Mouse (Mus musculus): ENCODE measurements around the gene Tmed2. TPM values are rescaled to one million over a fixed set of nuclear protein-coding genes. Genes with fewer than 3 reads are reported as not detected.
A peak's percentile ranks its signal among the peaks of the same experiment; 100 is the strongest.
"Not testable (repeated sequence)": the region's sequence is repeated elsewhere in the genome, so short reads cannot be mapped to it uniquely, and the experiment has no call there.

Tmed2 gene
- polyA plus RNA-seq (2015; fragmentation: Nextera tagmentation; extraction: Ambion mirVana) = 489 and 490 TPM in 2 replicates

- DNase-seq (ENCODE audit: low spot score) = peak; percentile 97
These were observed at the start of gene Tmed2 for GRCm38 (mm10) chr5:124540383-124540786. Tmed2 (plus strand) TSS chr5:124540695.

- DNase-seq (ENCODE audit: low spot score) = no peak
These were observed 48.8 kb upstream of the Tmed2 start for GRCm38 (mm10) chr5:124491732-124492131.

GRCm38 (mm10) chr5:124492618-124493017 is 47.9 kb upstream of the Tmed2 start:
- no peak for DNase-seq (ENCODE audit: low spot score)

GRCm38 (mm10) chr5:124493455-124493854 is 47.0 kb upstream of the Tmed2 start:
- no peak for DNase-seq (ENCODE audit: low spot score)

GRCm38 (mm10) chr5:124495547-124495946 is 44.9 kb upstream of the Tmed2 start:
- peak; percentile 79 for DNase-seq (ENCODE audit: low spot score)

GRCm38 (mm10) chr5:124496614-124497514 is 43.6 kb upstream of the Tmed2 start:
- DNase-seq (ENCODE audit: low spot score) = peak; percentile 69

GRCm38 (mm10) chr5:124498221-124498876 is 42.1 kb upstream of the Tmed2 start:
- no peak for DNase-seq (ENCODE audit: low spot score)

GRCm38 (mm10) chr5:124499001-124499400 is 41.5 kb upstream of the Tmed2 start:
- DNase-seq (ENCODE audit: low spot score) = no peak

- not testable (repeated sequence) for DNase-seq (ENCODE audit: low spot score)
These were observed 40.5 kb upstream of the Tmed2 start for GRCm38 (mm10) chr5:124500037-124500436.

- DNase-seq (ENCODE audit: low spot score) = no peak
These were observed 39.9 kb upstream of the Tmed2 start for GRCm38 (mm10) chr5:124500573-124500972.

GRCm38 (mm10) chr5:124501541-124501940 is 39.0 kb upstream of the Tmed2 start:
- DNase-seq (ENCODE audit: low spot score) = no peak

- DNase-seq (ENCODE audit: low spot score) = no peak
These were observed 36.8 kb upstream of the Tmed2 start for GRCm38 (mm10) chr5:124503742-124504141.

GRCm38 (mm10) chr5:124505235-124505634 is 35.3 kb upstream of the Tmed2 start:
- DNase-seq (ENCODE audit: low spot score) = no peak

GRCm38 (mm10) chr5:124506731-124507359 is 33.6 kb upstream of the Tmed2 start:
- DNase-seq (ENCODE audit: low spot score) = no peak

- DNase-seq (ENCODE audit: low spot score) = no peak
These were observed 31.3 kb upstream of the Tmed2 start for GRCm38 (mm10) chr5:124509200-124509599.

GRCm38 (mm10) chr5:124509742-124510237 is 30.7 kb upstream of the Tmed2 start:
- DNase-seq (ENCODE audit: low spot score) = no peak

- DNase-seq (ENCODE audit: low spot score) = no peak
These were observed 29.9 kb upstream of the Tmed2 start for GRCm38 (mm10) chr5:124510536-124511050.

- DNase-seq (ENCODE audit: low spot score) = no peak
These were observed 24.7 kb upstream of the Tmed2 start for GRCm38 (mm10) chr5:124515789-124516188.

- no peak for DNase-seq (ENCODE audit: low spot score)
These were observed 21.8 kb upstream of the Tmed2 start for GRCm38 (mm10) chr5:124518648-124519047.

- DNase-seq (ENCODE audit: low spot score) = no peak
These were observed 18.9 kb upstream of the Tmed2 start for GRCm38 (mm10) chr5:124521588-124521987.

GRCm38 (mm10) chr5:124523032-124523431 is 17.5 kb upstream of the Tmed2 start:
- DNase-seq (ENCODE audit: low spot score) = peak; percentile 31
